Mouse (Mus musculus): ENCODE measurements around the gene Tfap2b.

- TF ChIP-seq POLR2A (IDR thresholded peaks at IDR 0.05; ENCODE audit: low read depth, low read length): no peak
- TF ChIP-seq CTCF (conservative IDR thresholded peaks at IDR 0.05 in 1 of 2, IDR thresholded peaks at IDR 0.05 in 1 of 2; ENCODE audit: low read depth in 2 of 2, low read length in 2 of 2): no peak
- TF ChIP-seq MEF2A (IDR thresholded peaks at IDR 0.05; ENCODE audit: borderline replicate concordance, low read depth, low read length): no peak
- no peak for TF ChIP-seq USF2 (conservative IDR thresholded peaks at IDR 0.05; ENCODE audit: low read depth, low read length)
These were observed 2.3 kb downstream of the Tfap2b start for GRCm38 (mm10) chr1:19211033-19211405.

Data from CH12.LX (cell line).